Mouse (Mus musculus) heart, embryonic 10.5 days (tissue): ENCODE measurements at regions not wholly inside any gene's neighbourhood (a gene's known extent, or its start where the extent isn't known, plus 50 kb on each side); places are given as distances from the start of the nearest gene placed in this dataset.

Experiments
- DNase-seq: peaks from one replicate; pipeline ENCODE4 v3.0.0-alpha.2; 2017; ENCODE audit warnings: low spot score
- H3K27ac ChIP-seq: fragments of 300-500 bp; sonication (generic); 2 replicates; pipeline ENCODE4 v1.5.1; 2016; ENCODE audit warnings: mild to moderate bottlenecking
- H3K27me3 ChIP-seq: fragments of 300-500 bp; sonication (generic); 2 replicates; pipeline ENCODE4 v1.6.1; 2016; ENCODE audit warnings: mild to moderate bottlenecking; ENCODE audit not compliant: poor library complexity, insufficient read depth, severe bottlenecking
- H3K36me3 ChIP-seq: fragments of 300-500 bp; sonication (generic); 2 replicates; pipeline ENCODE4 v1.6.1; 2016; ENCODE audit warnings: mild to moderate bottlenecking, moderate library complexity
- H3K4me1 ChIP-seq: fragments of 300-500 bp; sonication (generic); 2 replicates; pipeline ENCODE4 v1.6.1; 2016; ENCODE audit warnings: mild to moderate bottlenecking
- H3K4me3 ChIP-seq: fragments of 300-500 bp; sonication (generic); 2 replicates; pipeline ENCODE4 v1.5.1; 2016; ENCODE audit warnings: mild to moderate bottlenecking, moderate library complexity
- H3K9me3 ChIP-seq: fragments of 300-500 bp; sonication (generic); 2 replicates; pipeline ENCODE4 v1.6.1; 2016; ENCODE audit warnings: mild to moderate bottlenecking, moderate library complexity
- WGBS: fragments of 180-500 bp; shearing (Covaris S2); methylation state at CpG from one replicate; pipeline ENCODE4 v1.1.7; 2016; 5-methylcytosine and 5-hydroxymethylcytosine counted together

- Histone ChIP-seq H3K4me3 (no peak overlapping the region), H3K27ac (no peak overlapping the region), H3K36me3 (no peaks in the 10 kb centered on the region), H3K9me3 (no peaks in the 10 kb centered on the region), H3K27me3 (no peaks in the 10 kb centered on the region), H3K4me1 (0 out of 2 replicates have a peak, but pooled peaks cover 3% of the 10 kb centered on the region)
- no peak for DNase-seq
- WGBS: 74% methylated on average over 3 of the region's 3 CpGs
Measured at GRCm38 (mm10) chr1:35805546-35805945, 262.7 kb upstream of the Hs6st1 start.

- Histone ChIP-seq H3K36me3 (no peaks in the 10 kb centered on the region), H3K9me3 (no peaks in the 10 kb centered on the region), H3K27ac (no peak overlapping the region), H3K27me3 (no peaks in the 10 kb centered on the region), H3K4me3 (no peak overlapping the region), H3K4me1 (0 out of 2 replicates have a peak, but pooled peaks cover 3% of the 10 kb centered on the region)
- no peak for DNase-seq
- WGBS: 72% methylated on average over 2 of the region's 2 CpGs
Measured at GRCm38 (mm10) chr1:35806329-35806728, 261.9 kb upstream of the Hs6st1 start.

DNA sequence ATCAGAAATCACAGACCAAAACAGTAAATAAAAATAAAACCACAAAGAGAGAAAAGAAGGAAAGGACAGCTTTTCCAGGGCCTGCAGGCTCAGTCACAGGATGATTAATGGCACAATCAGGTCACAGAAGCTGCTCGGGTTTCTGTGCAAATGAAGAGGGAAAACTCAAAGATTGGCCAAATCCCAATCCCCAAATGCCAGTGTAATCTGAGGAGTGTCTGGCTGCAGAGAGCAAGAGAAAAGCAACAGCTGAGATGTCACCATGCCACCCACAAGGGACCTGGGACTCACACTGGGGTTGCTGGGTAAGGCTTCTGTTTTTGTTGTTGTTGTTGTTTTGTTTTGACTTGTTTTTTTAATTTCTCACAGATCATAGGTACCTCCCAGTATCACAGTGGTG is 261.5 kb upstream of the Hs6st1 start:
- Histone ChIP-seq H3K9me3 (no peaks in the 10 kb centered on the region), H3K36me3 (no peaks in the 10 kb centered on the region), H3K27ac (no peak overlapping the region), H3K4me3 (no peak overlapping the region), H3K4me1 (0 out of 2 replicates have a peak, but pooled peaks cover 3% of the 10 kb centered on the region), H3K27me3 (no peaks in the 10 kb centered on the region)
- DNase-seq: no peak
- 15% methylated on average over 1 of the region's 1 CpGs for WGBS

GRCm38 (mm10) chr1:35808894-35809293 is 259.3 kb upstream of the Hs6st1 start:
- Histone ChIP-seq H3K27me3 (no peaks in the 10 kb centered on the region), H3K36me3 (no peaks in the 10 kb centered on the region), H3K9me3 (no peaks in the 10 kb centered on the region), H3K4me3 (no peak overlapping the region), H3K27ac (no peak overlapping the region), H3K4me1 (0 out of 2 replicates have a peak, but pooled peaks cover 3% of the 10 kb centered on the region)
- 87% methylated on average over 4 of the region's 4 CpGs for WGBS
- DNase-seq: peak; percentile 25

- Histone ChIP-seq H3K27ac (no peak overlapping the region), H3K36me3 (no peaks in the 10 kb centered on the region), H3K4me3 (no peak overlapping the region), H3K9me3 (no peaks in the 10 kb centered on the region), H3K27me3 (no peaks in the 10 kb centered on the region), H3K4me1 (0 out of 2 replicates have a peak, but pooled peaks cover 3% of the 10 kb centered on the region)
- peak; percentile 52 for DNase-seq
- 42% methylated on average over 1 of the region's 1 CpGs for WGBS
Measured at GRCm38 (mm10) chr1:35809341-35809740, 258.9 kb upstream of the Hs6st1 start.

DNA sequence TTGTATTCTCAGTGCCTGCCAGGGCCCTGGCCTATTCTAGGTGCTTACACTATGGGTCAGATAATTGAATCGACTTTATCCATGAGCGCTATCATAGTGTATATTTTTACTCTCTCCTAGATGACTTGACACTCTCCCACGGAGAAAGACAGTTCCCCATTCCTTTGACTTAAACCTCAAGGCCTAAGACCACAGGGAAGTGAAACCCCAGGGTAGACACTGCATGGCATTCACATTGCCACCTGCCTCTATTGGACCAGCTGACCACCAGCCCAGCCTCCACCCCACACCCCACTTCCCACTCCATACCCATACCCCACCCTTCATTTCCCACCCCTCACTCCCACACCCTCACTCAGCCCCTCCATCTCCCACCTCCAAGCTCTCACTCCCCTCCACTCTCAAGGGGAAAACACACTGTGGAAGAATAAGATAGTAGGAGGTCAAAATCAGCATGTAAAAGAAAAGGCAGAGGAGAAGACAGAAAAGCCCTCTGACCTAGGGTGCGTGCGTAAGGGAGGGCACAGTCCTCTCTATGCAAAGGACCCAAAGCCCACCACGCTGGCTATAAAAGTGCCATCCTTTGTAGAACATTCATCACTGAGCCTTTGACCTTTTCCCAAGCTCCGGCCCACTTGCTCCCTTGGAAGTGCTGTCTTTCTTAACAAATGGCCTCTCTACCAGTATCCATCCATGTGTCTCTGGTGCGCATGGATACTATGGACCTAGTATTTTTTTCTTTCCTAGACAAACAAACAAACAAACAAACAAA is 257.4 kb upstream of the Hs6st1 start:
- Histone ChIP-seq H3K27ac (no peak overlapping the region), H3K9me3 (no peaks in the 10 kb centered on the region), H3K36me3 (no peaks in the 10 kb centered on the region), H3K27me3 (no peaks in the 10 kb centered on the region), H3K4me1 (0 out of 2 replicates have a peak, but pooled peaks cover 3% of the 10 kb centered on the region), H3K4me3 (no peak overlapping the region)
- WGBS: 86% methylated on average over 8 of the region's 8 CpGs
- peak; percentile 51 for DNase-seq

DNA sequence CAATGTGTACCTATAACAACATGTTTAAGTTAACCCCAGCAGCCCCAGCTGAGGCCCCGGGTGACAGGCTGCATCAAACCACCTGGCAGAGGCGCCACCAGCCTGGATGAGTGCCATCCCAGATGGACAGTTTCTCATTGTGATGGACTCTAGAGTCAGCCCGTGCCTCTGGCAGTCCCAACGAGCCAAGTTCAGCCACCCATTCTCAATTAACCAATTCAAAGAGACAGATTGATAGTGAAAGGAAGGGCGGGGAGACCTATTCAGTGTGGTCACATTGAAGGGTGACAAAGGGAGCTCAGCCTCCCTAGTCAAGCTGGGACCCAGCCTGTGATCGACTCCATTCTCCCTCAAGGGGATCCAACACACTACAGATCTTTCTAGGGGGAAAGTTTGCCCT is 256.8 kb upstream of the Hs6st1 start:
- Histone ChIP-seq H3K27ac (no peak overlapping the region), H3K36me3 (no peaks in the 10 kb centered on the region), H3K9me3 (no peaks in the 10 kb centered on the region), H3K4me3 (no peak overlapping the region), H3K4me1 (0 out of 2 replicates have a peak, but pooled peaks cover 3% of the 10 kb centered on the region), H3K27me3 (no peaks in the 10 kb centered on the region)
- 76% methylated on average over 6 of the region's 6 CpGs for WGBS
- peak; percentile 56 for DNase-seq

DNA sequence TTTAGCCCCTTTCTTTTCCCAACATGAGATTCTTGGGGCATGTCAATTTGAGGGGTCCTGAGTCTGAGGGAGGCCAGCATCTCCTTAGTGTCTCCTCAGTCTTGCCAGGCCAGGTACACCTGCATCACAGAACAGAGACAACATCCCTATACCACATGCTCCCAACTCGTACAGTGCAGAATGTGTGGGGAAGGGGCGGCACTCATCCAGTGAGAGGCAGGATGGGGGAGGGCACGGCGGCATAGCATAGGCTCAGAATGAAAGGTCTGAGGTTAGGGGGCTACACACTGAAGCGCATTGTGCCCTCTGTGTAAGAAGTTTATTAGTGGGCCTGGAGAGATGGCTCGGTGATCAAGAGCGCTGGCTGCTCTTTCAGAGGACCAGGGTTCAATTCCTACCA is 256.4 kb upstream of the Hs6st1 start:
- Histone ChIP-seq H3K9me3 (no peaks in the 10 kb centered on the region), H3K4me3 (no peak overlapping the region), H3K4me1 (0 out of 2 replicates have a peak, but pooled peaks cover 3% of the 10 kb centered on the region), H3K27ac (no peak overlapping the region), H3K36me3 (no peaks in the 10 kb centered on the region), H3K27me3 (no peaks in the 10 kb centered on the region)
- DNase-seq: no peak
- 90% methylated on average over 7 of the region's 7 CpGs for WGBS

GRCm38 (mm10) chr1:35813625-35814024 is 254.6 kb upstream of the Hs6st1 start:
- Histone ChIP-seq H3K27me3 (no peaks in the 10 kb centered on the region), H3K36me3 (no peaks in the 10 kb centered on the region), H3K9me3 (no peaks in the 10 kb centered on the region), H3K4me3 (no peak overlapping the region), H3K4me1 (0 out of 2 replicates have a peak, but pooled peaks cover 3% of the 10 kb centered on the region), H3K27ac (no peak overlapping the region)
- peak; percentile 17 for DNase-seq
- WGBS: 83% methylated on average over 5 of the region's 5 CpGs

DNA sequence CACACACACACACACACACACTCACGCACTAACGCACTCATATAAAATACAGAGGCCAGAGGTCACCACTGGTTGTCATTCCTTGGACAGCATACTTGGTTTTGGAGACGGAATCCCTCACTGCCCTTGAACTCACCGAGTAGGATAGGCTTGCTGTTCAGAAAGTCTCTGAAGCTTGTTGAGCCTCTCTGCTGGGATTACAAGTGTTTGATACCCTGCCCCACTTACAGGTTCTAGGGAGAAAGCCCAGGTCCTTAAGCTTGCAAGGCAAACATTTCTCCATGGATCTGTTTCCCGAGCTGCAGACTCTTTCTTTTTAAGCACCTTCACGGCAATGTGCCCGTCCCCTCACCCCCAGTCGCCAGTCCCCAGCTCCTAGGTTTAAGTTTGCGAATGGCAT is 254.0 kb upstream of the Hs6st1 start:
- H3K4me1 ChIP-seq: 0 out of 2 replicates have a peak, but pooled peaks cover 3% of the 10 kb centered on the region
- H3K27me3 ChIP-seq: no peaks in the 10 kb centered on the region
- no peaks in the 10 kb centered on the region for H3K9me3 ChIP-seq
- DNase-seq: peak; percentile 61
- H3K27ac ChIP-seq: no peak overlapping the region
- H3K36me3 ChIP-seq: no peaks in the 10 kb centered on the region
- 87% methylated on average over 9 of the region's 9 CpGs for WGBS
- no peak overlapping the region for H3K4me3 ChIP-seq

GRCm38 (mm10) chr1:35814751-35815150 is 253.4 kb upstream of the Hs6st1 start:
- 71% methylated on average over 3 of the region's 3 CpGs for WGBS
- H3K36me3 ChIP-seq: no peaks in the 10 kb centered on the region
- H3K4me3 ChIP-seq: no peak overlapping the region
- H3K4me1 ChIP-seq: 0 out of 2 replicates have a peak, but pooled peaks cover 3% of the 10 kb centered on the region
- peak; percentile 72 for DNase-seq
- no peaks in the 10 kb centered on the region for H3K27me3 ChIP-seq
- H3K27ac ChIP-seq: no peak overlapping the region
- H3K9me3 ChIP-seq: no peaks in the 10 kb centered on the region

- WGBS: 86% methylated on average over 6 of the region's 6 CpGs
- H3K4me1 ChIP-seq: peaks cover 27% of the 10 kb centered on the region
- no peak overlapping the region for H3K27ac ChIP-seq
- DNase-seq: peak; percentile 63
- H3K4me3 ChIP-seq: no peak overlapping the region
- H3K9me3 ChIP-seq: no peaks in the 10 kb centered on the region
- no peaks in the 10 kb centered on the region for H3K36me3 ChIP-seq
- H3K27me3 ChIP-seq: no peaks in the 10 kb centered on the region
Measured at GRCm38 (mm10) chr1:35821791-35822190, 246.4 kb upstream of the Hs6st1 start.

- H3K27ac ChIP-seq: no peak overlapping the region
- no peaks in the 10 kb centered on the region for H3K36me3 ChIP-seq
- no peaks in the 10 kb centered on the region for H3K27me3 ChIP-seq
- no peak overlapping the region for H3K4me3 ChIP-seq
- H3K4me1 ChIP-seq: peaks cover 27% of the 10 kb centered on the region
- H3K9me3 ChIP-seq: no peaks in the 10 kb centered on the region
- peak; percentile 72 for DNase-seq
- 51% methylated on average over 19 of the region's 19 CpGs for WGBS
Measured at GRCm38 (mm10) chr1:35822376-35823202, 245.6 kb upstream of the Hs6st1 start.
